Mouse (Mus musculus) spleen, adult 2 months (tissue): ENCODE results near the gene Hbb-y.

ENCODE experiments used
- CTCF ChIP-seq: fragments of 200-500 bp; IDR thresholded peaks from 2 replicates; pipeline ENCODE4 v1.5.1; 2011; ENCODE audit warnings: mild to moderate bottlenecking, inconsistent platforms; ENCODE audit not compliant: insufficient read depth, insufficient read length, insufficient replicate concordance; ENCODE audit errors: extremely low read depth
- POLR2A ChIP-seq: fragments of 200-500 bp; IDR thresholded peaks from 2 replicates; pipeline ENCODE4 v1.6.1; 2011; ENCODE audit warnings: low read depth, low read length, inconsistent platforms

GRCm38 (mm10) chr7:103860855-103861254, 7.8 kb upstream of the Hbb-y start:
- TF ChIP-seq POLR2A: no peak
- no peak for TF ChIP-seq CTCF
